Mouse (Mus musculus): ENCODE data around the gene Usp46.
A peak's percentile ranks its signal among the peaks of the same experiment; 100 is the strongest.
"Not testable (repeated sequence)": the region's sequence is repeated elsewhere in the genome, so short reads cannot be mapped to it uniquely, and the experiment has no call there.

Usp46 gene

DNA sequence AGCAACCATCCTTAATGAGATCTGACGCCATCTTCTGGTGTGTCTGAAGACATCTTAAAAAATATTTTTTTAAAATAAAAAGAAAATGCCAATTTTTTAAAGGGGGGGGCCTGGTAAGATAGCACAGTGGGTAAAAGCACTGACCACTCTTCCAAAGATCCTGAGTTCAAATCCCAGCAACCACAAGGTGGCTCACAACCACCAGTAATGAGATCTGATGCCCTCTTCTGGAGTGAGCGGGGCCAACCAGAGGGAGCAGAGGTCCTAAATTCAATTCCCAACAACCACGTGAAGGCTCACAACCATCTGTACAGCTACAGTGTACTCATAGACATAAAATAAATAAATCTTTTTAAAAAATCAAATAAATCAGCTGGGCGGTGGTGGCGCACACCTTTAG, 2.3 kb upstream of the Usp46 start:
- DNase-seq (ENCODE audit: low read depth, low spot score): not testable (repeated sequence)

GRCm38 (mm10) chr5:74068714-74069321, 587 bp upstream of the Usp46 start:
- peak; percentile 36 for DNase-seq (ENCODE audit: low read depth, low spot score)

GRCm38 (mm10) chr5:74067346-74067745, 885 bp downstream of the Usp46 start:
- no peak for DNase-seq (ENCODE audit: low read depth, low spot score)

DNA sequence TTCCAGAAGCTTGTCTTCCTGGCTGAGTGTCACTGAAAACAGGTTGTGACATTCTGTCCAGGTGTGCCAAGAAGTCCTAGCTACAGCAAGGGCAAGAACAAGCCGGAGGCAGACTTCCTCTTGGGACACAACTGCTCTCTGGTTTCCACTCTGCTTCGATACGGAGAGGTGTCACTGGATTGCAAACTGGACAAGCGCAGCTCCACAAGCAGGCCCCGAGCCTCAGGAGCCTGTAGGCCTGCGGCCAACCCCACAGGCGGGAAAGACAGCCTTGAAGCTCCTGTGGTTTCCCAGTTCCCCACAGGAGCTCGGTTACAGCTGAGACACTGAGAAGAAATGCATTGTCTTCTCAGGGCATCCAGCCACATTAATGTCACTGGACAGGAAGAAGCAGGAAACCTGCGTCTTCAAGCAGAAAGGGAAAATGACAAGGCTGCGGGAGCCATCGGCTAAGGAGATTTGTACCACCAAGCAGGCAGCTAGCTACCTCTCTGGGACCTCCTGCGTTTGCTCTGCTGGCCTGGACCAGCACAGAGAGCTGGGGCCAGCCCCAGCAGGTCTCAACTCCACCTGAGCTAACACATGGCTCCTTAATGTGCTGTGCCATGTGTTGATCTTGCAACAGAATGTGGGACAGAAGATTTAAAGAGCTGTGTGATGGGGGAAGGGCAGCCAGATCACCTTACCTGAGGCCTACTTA, 1.7 kb downstream of the Usp46 start:
- DNase-seq (ENCODE audit: low read depth, low spot score): no peak

- no peak for DNase-seq (ENCODE audit: low read depth, low spot score)
Observed at GRCm38 (mm10) chr5:74065565-74066275, 2.5 kb downstream of the Usp46 start.

GRCm38 (mm10) chr5:74064844-74065243, 3.4 kb downstream of the Usp46 start:
- DNase-seq (ENCODE audit: low read depth, low spot score): no peak

- no peak for DNase-seq (ENCODE audit: low read depth, low spot score)
Observed at GRCm38 (mm10) chr5:74063226-74063747, 4.9 kb downstream of the Usp46 start.

DNA sequence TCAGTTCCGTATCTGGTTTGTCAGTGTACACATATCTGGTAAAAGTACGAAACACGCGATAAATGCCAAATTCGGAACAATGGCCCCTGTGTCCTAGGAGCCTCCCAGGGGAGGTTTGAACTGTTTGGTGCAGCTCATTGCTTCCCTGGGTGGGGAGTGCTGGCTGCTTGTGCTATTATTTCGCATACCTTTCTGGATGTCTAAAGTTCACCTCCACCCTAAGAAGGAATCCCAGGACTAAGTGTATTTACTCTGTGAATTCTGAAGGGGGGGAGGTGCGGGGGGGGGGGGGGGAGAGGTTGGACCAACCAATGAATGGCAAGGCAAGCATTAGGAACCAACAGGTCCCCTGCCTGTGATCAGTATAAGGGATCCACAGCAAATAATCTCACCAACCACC, 6.0 kb downstream of the Usp46 start:
- no peak for DNase-seq (ENCODE audit: low read depth, low spot score)

DNA sequence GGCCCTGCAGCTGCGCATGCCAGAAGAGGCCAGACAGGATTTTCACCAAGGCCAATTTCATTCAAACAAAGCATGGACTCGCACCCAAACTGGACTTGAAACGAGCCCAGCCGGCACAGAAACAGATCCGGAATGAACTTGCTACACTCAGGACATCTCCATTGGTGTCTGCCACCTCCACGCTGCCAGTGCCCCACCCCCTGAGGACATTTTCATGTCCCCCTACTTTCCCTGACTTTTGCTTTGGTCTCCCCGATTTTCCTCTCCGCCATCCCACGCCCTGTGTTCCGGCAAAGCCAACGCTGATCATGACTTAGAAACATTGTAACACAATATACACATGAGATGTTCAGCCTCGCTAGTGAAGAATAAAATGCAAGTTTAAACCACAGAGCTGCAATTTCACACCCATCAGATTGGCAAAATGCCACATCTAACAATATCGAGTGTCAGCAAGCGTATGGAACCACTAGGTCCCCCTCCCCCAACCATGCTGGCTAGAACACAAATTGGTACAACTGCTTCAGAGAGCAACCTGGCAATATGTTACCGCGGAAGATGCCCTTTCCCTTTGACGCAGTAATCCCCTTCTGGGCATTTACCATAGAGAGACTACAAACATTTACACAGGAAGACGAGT, 6.7 kb downstream of the Usp46 start:
- DNase-seq (ENCODE audit: low read depth, low spot score): no peak

DNA sequence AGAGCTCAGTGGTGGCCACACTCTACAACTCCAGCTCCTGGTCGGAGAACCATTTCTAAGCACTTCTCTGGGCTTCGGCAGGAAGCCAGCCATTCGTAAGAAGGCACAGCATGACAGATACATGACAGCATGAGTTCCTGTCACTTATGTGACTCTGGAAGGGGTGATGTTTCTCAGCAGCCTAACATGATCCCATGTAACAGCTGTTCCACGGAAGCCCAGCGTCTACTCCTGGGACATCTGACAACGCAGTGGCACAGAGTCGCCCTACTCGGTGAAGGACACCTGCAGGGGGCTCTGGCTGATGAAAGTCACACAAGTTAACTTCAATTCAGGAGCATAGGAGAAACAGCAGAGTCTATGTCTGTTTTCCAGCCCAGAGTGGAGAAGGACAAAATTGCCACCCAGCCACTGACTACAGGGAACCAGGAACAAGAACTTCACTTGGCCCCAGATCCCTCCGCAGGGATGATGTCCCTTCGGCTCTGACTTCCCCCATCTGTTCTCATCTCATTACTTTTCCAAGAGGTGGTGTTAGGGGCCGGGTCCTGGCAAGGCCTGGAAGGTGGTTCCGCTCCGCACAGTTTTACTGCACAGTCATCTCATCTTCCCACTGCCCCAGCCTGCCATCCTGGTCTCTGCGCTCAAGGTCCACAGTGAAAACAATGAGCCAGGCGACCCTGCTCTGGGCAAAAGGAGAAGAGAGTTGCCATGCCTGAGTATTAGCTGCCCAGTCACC, 15.9 kb downstream of the Usp46 start:
- no peak for DNase-seq (ENCODE audit: low read depth, low spot score)

GRCm38 (mm10) chr5:74051394-74052170, 16.6 kb downstream of the Usp46 start:
- DNase-seq (ENCODE audit: low read depth, low spot score): no peak

GRCm38 (mm10) chr5:74050903-74051302, 17.3 kb downstream of the Usp46 start:
- no peak for DNase-seq (ENCODE audit: low read depth, low spot score)

DNA sequence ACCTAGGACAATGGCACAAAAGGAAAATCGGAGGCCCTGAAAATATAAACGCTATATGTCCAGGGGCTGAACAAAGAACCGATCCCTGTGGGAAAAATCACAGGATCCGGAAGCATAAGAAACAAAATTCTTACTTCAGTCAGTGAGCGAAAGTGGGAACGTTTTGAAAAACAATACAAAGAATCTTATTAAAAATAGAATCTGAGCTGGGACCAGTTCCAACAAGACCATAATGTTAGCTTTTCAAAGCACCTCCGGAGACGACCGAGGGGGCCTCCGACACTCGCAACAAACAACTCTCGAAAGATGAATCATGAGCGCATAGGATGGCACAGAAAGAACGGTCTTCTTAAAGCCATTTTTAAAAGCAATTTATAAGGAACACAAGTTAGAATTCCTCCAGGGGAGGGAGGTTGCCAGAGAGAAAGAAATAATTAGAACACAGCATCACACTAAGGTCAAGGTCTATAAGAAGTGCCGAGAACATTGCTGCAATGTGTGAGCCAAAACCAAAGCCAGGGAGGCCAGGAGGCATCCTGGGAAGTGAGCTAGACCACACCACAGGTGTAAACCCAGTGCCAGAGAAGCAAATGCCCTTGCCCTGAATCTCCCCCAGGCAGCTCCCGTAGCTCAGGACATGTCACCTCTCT, 19.3 kb downstream of the Usp46 start:
- no peak for DNase-seq (ENCODE audit: low read depth, low spot score)

DNA sequence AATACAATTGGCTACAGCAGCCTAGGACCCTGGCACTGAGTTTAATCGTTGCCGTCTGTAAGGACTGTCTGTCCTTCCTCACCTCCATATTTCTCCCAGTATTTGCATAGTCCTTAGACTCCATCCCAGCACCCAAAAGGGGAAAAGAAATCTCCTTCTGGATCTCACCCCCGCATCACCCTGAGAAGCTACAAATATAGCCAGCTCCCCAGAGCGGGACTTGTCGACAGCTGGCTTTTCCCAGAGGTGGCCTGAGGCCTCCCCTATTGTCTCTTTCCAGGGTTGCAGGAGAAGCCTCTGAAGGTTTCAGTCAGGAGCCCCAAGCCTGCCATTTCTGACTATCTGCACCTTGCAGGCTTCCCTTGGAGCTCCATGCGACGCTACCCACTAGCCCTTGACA, 23.6 kb downstream of the Usp46 start:
- DNase-seq (ENCODE audit: low read depth, low spot score): no peak

GRCm38 (mm10) chr5:74042796-74043340, 25.4 kb downstream of the Usp46 start:
- DNase-seq (ENCODE audit: low read depth, low spot score): no peak

DNA sequence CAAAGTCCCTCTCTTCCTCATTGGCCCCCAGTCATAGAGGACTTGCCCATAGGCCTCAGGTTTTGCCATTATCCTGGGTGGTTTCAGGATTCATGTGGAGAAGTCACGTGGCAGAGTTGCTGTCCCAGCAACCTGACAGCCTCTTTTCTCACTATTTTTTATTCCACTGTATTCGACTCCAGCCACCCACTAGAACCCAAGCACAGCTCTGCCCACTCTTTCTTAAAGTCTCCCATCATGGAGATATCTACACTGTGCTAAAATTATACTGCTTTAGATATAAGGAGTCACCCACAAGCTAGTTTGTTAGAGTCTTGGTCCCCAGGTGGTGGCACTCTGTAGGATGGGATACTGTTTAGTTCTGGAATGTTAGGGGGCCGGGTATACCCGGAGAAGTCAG, 27.7 kb downstream of the Usp46 start:
- DNase-seq (ENCODE audit: low read depth, low spot score): no peak

DNA sequence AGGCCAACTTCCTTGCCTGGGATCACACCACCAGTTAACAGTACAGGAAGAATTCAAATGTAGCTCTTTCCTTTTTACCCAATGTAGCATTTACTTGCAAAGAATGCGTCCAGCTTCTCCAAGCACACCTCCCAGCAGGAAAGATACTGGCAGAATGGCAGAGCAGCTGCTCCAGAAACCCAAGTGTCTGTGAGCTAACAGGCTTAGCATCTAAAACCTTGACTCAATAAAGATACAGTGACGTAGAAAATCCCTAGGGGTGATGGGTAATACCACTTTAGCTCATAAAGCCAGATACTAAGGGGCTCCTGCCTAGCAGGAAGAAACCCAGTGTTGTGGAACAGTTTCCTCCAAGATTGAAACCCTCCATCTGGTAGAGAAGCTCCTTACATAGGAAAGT, 32.8 kb downstream of the Usp46 start:
- DNase-seq (ENCODE audit: low read depth, low spot score): no peak

DNA sequence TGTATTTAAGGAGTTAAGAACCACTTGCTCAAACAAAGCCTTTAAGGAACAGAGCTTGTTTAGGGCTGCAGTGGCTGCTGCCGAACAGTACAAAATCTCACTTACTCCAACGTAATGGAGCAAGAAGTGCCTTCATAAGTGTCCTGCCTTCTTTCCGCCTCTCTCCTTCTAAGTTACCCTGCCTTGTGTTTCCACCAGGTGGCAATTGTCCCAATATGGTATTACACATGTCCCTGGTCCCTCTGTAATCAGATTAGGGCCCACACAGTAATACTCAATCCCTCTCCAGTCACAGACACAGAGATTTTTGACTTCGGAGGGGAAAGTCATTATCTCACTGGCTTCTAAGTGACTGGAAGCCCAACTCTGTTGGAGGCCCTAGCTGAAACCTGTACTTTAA, 34.1 kb downstream of the Usp46 start:
- no peak for DNase-seq (ENCODE audit: low read depth, low spot score)

- DNase-seq (ENCODE audit: low read depth, low spot score): no peak
Observed at GRCm38 (mm10) chr5:74029787-74030186, 38.4 kb downstream of the Usp46 start.

Measured in skeletal muscle tissue, adult 2 months (tissue).